In the genomic region with DNA sequence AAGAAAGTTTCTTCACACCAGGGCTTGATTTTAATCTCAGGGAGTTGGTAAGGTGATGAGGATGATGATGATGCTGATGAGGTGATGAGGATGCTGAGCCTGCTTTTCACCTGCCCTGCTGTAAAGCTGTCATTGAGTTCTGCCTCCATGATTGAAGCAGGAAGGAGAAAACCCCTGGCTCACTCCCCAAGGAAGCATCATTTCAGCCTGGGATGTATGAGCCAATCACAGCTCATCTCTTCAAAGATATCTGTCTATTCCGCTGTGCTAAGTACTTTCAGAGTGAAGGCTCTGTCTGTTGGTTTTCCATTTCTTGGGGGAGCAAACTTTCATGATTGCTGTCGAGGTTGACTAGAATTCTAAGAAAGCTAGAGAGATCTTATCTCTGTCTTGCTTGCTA, we compare ENCODE assay signal across 14 mouse cellular contexts.
A peak's percentile ranks its signal among the peaks of the same experiment; 100 is the strongest.
DNase-seq lines count a peak whose midpoint lies in the region; ATAC-seq and TF ChIP-seq lines count a peak whose summit lies in the region.
"Had no signal": no experiment of that assay in that cellular context is flagged by ENCODE, and none has a peak within 500 bp of the region (broad histone marks: within the 10 kb centered on the region; RNA-seq: fewer than 3 reads in every experiment).

No protein-coding gene starts in this region.

- H3K9ac ChIP-seq in neural tube, embryonic 15.5 days (replicated peaks): peak overlapping the region; percentile 37; the same call in 1 of the 2 replicates
- H3K9ac ChIP-seq: intestine, embryonic 15.5 days; limb, embryonic 15.5 days; lung, embryonic 14.5 days had no signal

- DNase-seq in left cerebral cortex, postnatal 14 days (ENCODE audit: low spot score in 2 of 2): peak; percentile 52 to 58
- no peak for DNase-seq in left cerebral cortex, adult 11 months (ENCODE audit: low spot score)
- peak; percentile 42 to 56 for DNase-seq in frontal cortex, postnatal 36 days (ENCODE audit: low spot score in 2 of 2)
- no peak for DNase-seq in adrenal gland, postnatal 10 days
- no peak for DNase-seq in layer of hippocampus, adult 18-20 months (ENCODE audit: low spot score in 2 of 2)
- DNase-seq: cerebellum, adult 11-12 months; gastrocnemius, adult 2 months; heart, postnatal 10 days; kidney, postnatal 10 days; lung, embryonic 14.5 days had no signal

- ATAC-seq in neural tube, embryonic 15.5 days (ENCODE audit: low FRiP score): no peak
- ATAC-seq: intestine, embryonic 15.5 days had no signal

- no peaks in the 10 kb centered on the region for H3K36me3 ChIP-seq in neural tube, embryonic 15.5 days
- H3K36me3 ChIP-seq: intestine, embryonic 15.5 days; limb, embryonic 15.5 days had no signal

- no peak overlapping the region for H3K27ac ChIP-seq in cortical plate, adult 2 months (ENCODE audit: insufficient read depth, low read length)
- peak overlapping the region; percentile 52; the same call in 1 of the 2 replicates for H3K27ac ChIP-seq in neural tube, embryonic 15.5 days (replicated peaks)
- H3K27ac ChIP-seq: intestine, embryonic 15.5 days; limb, embryonic 15.5 days had no signal

- intact Hi-C loops in left cerebral cortex, postnatal 14 days (cut with DNase I): loop anchor here (10.0 kb wide), 1 partner anchor 437 kb away; no protein-coding TSS in a partner anchor

- H3K9me3 ChIP-seq in neural tube, embryonic 15.5 days (replicated peaks): no peaks in the 10 kb centered on the region
- H3K9me3 ChIP-seq: intestine, embryonic 15.5 days; limb, embryonic 15.5 days had no signal

- TF ChIP-seq CTCF in cortical plate, adult 2 months (IDR thresholded peaks at IDR 0.05; ENCODE audit: extremely low read depth, insufficient read depth, low read length): no peak

- no peak for TF ChIP-seq POLR2A in cortical plate, adult 2 months (IDR thresholded peaks at IDR 0.05; ENCODE audit: extremely low read depth, insufficient read depth, low read length)

- WGBS in neural tube, embryonic 15.5 days: 60% methylated on average over 2 of the region's 2 CpGs

- peak overlapping the region; percentile 27 for H3K4me3 ChIP-seq in cortical plate, adult 2 months (ENCODE audit: insufficient read depth, low read length)
- peak overlapping the region; percentile 34 for H3K4me3 ChIP-seq in neural tube, embryonic 15.5 days (replicated peaks)
- H3K4me3 ChIP-seq: gastrocnemius, adult 2 months; intestine, embryonic 15.5 days; limb, embryonic 15.5 days had no signal

- peak overlapping the region; percentile 63 for H3K4me2 ChIP-seq in neural tube, embryonic 15.5 days
- H3K4me2 ChIP-seq: intestine, embryonic 15.5 days; limb, embryonic 15.5 days; lung, embryonic 14.5 days had no signal

- no peaks in the 10 kb centered on the region for H3K27me3 ChIP-seq in neural tube, embryonic 15.5 days (replicated peaks)
- H3K27me3 ChIP-seq: intestine, embryonic 15.5 days; limb, embryonic 15.5 days had no signal

- H3K4me1 ChIP-seq in cortical plate, adult 2 months (ENCODE audit: control insufficient read depth, insufficient read depth, low read length): peaks cover 8% of the 10 kb centered on the region
- H3K4me1 ChIP-seq in neural tube, embryonic 15.5 days: peaks cover 25% of the 10 kb centered on the region

Comparison
In these comparisons a context has a peak if more than half of its experiments do, and no peak if none do; other contexts are left out.
1. DNase-seq: peak in left cerebral cortex, postnatal 14 days (2 of 2) and frontal cortex, postnatal 36 days (2 of 2); none in left cerebral cortex, adult 11 months (single experiment), adrenal gland, postnatal 10 days (single experiment) and layer of hippocampus, adult 18-20 months (0 of 2).